ENCODE assay signal across 9 mouse cellular contexts in genomic region chr11:93762832-93763530, GRCm38 (mm10).
DNase-seq lines count a peak whose midpoint lies in the region; ATAC-seq and TF ChIP-seq lines count a peak whose summit lies in the region.
"Had no signal": no experiment of that assay in that cellular context is flagged by ENCODE, and none has a peak within 500 bp of the region (broad histone marks: within the 10 kb centered on the region; RNA-seq: fewer than 3 reads in every experiment).

No protein-coding gene starts in this region.

- H3K9me3 ChIP-seq in forebrain, embryonic 16.5 days (ENCODE audit: control insufficient read depth, low read length), result no peaks in the 10 kb centered on the region
- no peaks in the 10 kb centered on the region for H3K9me3 ChIP-seq in intestine, postnatal 0 days (ENCODE audit: control insufficient read depth)
- H3K9me3 ChIP-seq: liver, embryonic 15.5 days had no signal

- peak; percentile 40 for DNase-seq in adrenal gland, postnatal 10 days
- no peak for DNase-seq in adrenal gland, adult 8-10 months
- DNase-seq in cerebellum, adult 18-20 months, result peak; percentile 66 to 70
- DNase-seq in left cerebral cortex, adult 9 months (ENCODE audit: low spot score in 2 of 2), result peak; percentile 20 to 65
- DNase-seq in neural tube, embryonic 10.5 days (ENCODE audit: extremely low spot score, low spot score), result peak; percentile 48
- DNase-seq in spleen, adult 18-20 months, result no peak

- H3K27me3 ChIP-seq in forebrain, embryonic 16.5 days (replicated peaks; ENCODE audit: control insufficient read depth, insufficient read depth, low read length), result no peaks in the 10 kb centered on the region
- H3K27me3 ChIP-seq in intestine, postnatal 0 days (replicated peaks; ENCODE audit: control insufficient read depth, insufficient read depth, low read length), result no peaks in the 10 kb centered on the region
- H3K27me3 ChIP-seq: liver, embryonic 15.5 days had no signal

- peak; percentile 70 for ATAC-seq in forebrain, embryonic 16.5 days
- ATAC-seq in intestine, postnatal 0 days, result no peak

- 20% methylated on average over 18 of the region's 18 CpGs for WGBS in forebrain, embryonic 16.5 days
- 17% methylated on average over 18 of the region's 18 CpGs for WGBS in intestine, postnatal 0 days

- TF ChIP-seq CTCF in intestine, postnatal 0 days (IDR thresholded peaks at IDR 0.05; ENCODE audit: low read depth), result peak; percentile 71

- H3K27ac ChIP-seq in forebrain, embryonic 16.5 days (ENCODE audit: low read length), result no peak overlapping the region
- H3K27ac ChIP-seq in intestine, postnatal 0 days (ENCODE audit: low read depth, low read length), result no peak overlapping the region
- H3K27ac ChIP-seq: liver, embryonic 15.5 days had no signal

- peak overlapping the region; percentile 27 for H3K4me3 ChIP-seq in forebrain, embryonic 16.5 days (replicated peaks; ENCODE audit: low read length)
- H3K4me3 ChIP-seq in intestine, postnatal 0 days (ENCODE audit: low read depth, low read length), result no peak overlapping the region
- H3K4me3 ChIP-seq: liver, embryonic 15.5 days had no signal

- peak overlapping the region; percentile 55 for H3K4me2 ChIP-seq in forebrain, embryonic 16.5 days (ENCODE audit: low read length)
- H3K4me2 ChIP-seq in intestine, postnatal 0 days (replicated peaks; ENCODE audit: low read depth), result 0 out of 2 replicates have a peak overlapping the region, but pooled peaks have one; percentile 9
- H3K4me2 ChIP-seq: liver, embryonic 15.5 days had no signal

- no peaks in the 10 kb centered on the region for H3K36me3 ChIP-seq in forebrain, embryonic 16.5 days (ENCODE audit: control insufficient read depth, insufficient read depth)
- H3K36me3 ChIP-seq in intestine, postnatal 0 days (ENCODE audit: control insufficient read depth, insufficient read depth), result no peaks in the 10 kb centered on the region
- H3K36me3 ChIP-seq: liver, embryonic 15.5 days had no signal

- H3K9ac ChIP-seq in forebrain, embryonic 16.5 days (replicated peaks; ENCODE audit: low read depth, low read length), result no peak overlapping the region
- no peak overlapping the region for H3K9ac ChIP-seq in intestine, postnatal 0 days (ENCODE audit: low read depth, low read length)
- H3K9ac ChIP-seq: liver, embryonic 15.5 days had no signal

- H3K4me1 ChIP-seq in forebrain, embryonic 16.5 days (replicated peaks; ENCODE audit: control insufficient read depth, insufficient read depth, low read length), result peaks cover 4% of the 10 kb centered on the region
- no peaks in the 10 kb centered on the region for H3K4me1 ChIP-seq in intestine, postnatal 0 days (replicated peaks; ENCODE audit: control insufficient read depth, insufficient read depth, low read length)
- H3K4me1 ChIP-seq: liver, embryonic 15.5 days had no signal

Comparison
In these comparisons a context has a peak if more than half of its experiments do, and no peak if none do; other contexts are left out.
1. DNase-seq: peak in adrenal gland, postnatal 10 days (single experiment), cerebellum, adult 18-20 months (2 of 2), left cerebral cortex, adult 9 months (2 of 2) and neural tube, embryonic 10.5 days (single experiment); none in adrenal gland, adult 8-10 months (single experiment) and spleen, adult 18-20 months (0 of 2).